Mouse (Mus musculus) testis, adult 2 months (tissue): ENCODE measurements around the gene Mcfd2.

Experiments
- CTCF ChIP-seq: fragments of 200-500 bp; IDR thresholded peaks from 2 replicates; pipeline ENCODE4 v1.5.1; 2012; ENCODE audit warnings: low read depth, mild to moderate bottlenecking, inconsistent platforms, low read length, moderate library complexity; ENCODE audit not compliant: control insufficient read depth, insufficient read depth, insufficient replicate concordance
- POLR2A ChIP-seq: fragments of 200-500 bp; IDR thresholded peaks from 2 replicates; pipeline ENCODE4 v1.6.1; 2012; ENCODE audit warnings: low read depth, mild to moderate bottlenecking, inconsistent platforms, low read length, moderate library complexity; ENCODE audit not compliant: control insufficient read depth

- TF ChIP-seq POLR2A (no peak), CTCF (no peak)
These were observed 27.4 kb upstream of the Mcfd2 start for GRCm38 (mm10) chr17:87293125-87293524.
